ENCODE assay signal across 8 mouse cellular contexts in the genomic region with DNA sequence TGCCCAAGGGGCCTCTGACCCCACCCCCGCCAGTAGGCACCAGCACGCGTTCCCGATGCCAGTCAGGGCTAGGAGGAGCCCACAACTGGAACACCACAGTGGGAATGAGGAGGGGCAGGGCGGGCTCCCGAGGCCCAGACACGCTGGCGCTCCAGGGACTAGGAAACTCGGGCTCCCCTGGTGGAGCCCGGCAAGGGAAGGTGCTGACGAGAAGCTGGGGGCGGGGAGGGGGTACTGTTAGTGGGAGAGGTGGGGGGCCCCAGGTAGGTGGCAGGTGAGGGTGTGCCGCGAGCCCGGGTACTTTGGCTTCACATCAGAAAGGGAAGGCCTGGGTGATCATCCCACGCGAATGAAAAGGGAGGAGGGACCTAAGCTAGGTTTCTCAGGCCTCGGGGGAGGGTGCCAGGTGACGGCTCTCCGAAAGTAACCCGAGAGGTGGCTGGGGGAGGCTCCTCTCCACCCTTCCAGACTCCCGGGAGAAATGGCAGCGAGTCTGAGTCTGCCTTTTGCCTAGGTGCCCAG. TPM values are rescaled to one million over a fixed set of nuclear protein-coding genes. Genes with fewer than 3 reads are reported as not detected.
DNase-seq lines count a peak whose midpoint lies in the region; ATAC-seq lines count a peak whose summit lies in the region.

No protein-coding gene starts in this region.

- H3K27ac ChIP-seq in forebrain, embryonic 15.5 days (replicated peaks) = no peak overlapping the region
- H3K27ac ChIP-seq in intestine, embryonic 14.5 days (ENCODE audit: low read depth) = no peak overlapping the region
- H3K27ac ChIP-seq in liver, embryonic 16.5 days (ENCODE audit: low read length) = peak overlapping the region; percentile 76

- H3K4me2 ChIP-seq in forebrain, embryonic 15.5 days (replicated peaks) = peak overlapping the region; percentile 91
- peak overlapping the region; percentile 84 for H3K4me2 ChIP-seq in intestine, embryonic 14.5 days (ENCODE audit: low read length)
- H3K4me2 ChIP-seq in liver, embryonic 16.5 days (ENCODE audit: low read depth, low read length) = peak overlapping the region; percentile 94

- H3K4me1 ChIP-seq in forebrain, embryonic 15.5 days = peaks cover 13% of the 10 kb centered on the region
- H3K4me1 ChIP-seq in intestine, embryonic 14.5 days (replicated peaks; ENCODE audit: control insufficient read depth, insufficient read depth, low read length) = peaks cover 18% of the 10 kb centered on the region
- H3K4me1 ChIP-seq in liver, embryonic 16.5 days (ENCODE audit: control insufficient read depth, low read depth, low read length) = peaks cover 59% of the 10 kb centered on the region

- peak; percentile 59 to 62 for DNase-seq in heart, adult 18-20 months
- DNase-seq in heart, adult 8-10 months (ENCODE audit: low spot score) = no peak
- DNase-seq in adipocyte (ENCODE audit: low spot score) = peak; percentile 54
- no peak for DNase-seq in intestine, embryonic 14.5 days (ENCODE audit: low spot score)
- peak; percentile 31 for DNase-seq in retina, embryonic 14.5 days (ENCODE audit: low spot score)
- DNase-seq in left cerebral cortex, adult 8-10 months (ENCODE audit: low spot score in 2 of 2) = no peak

- no peaks in the 10 kb centered on the region for H3K36me3 ChIP-seq in forebrain, embryonic 15.5 days
- H3K36me3 ChIP-seq in intestine, embryonic 14.5 days (ENCODE audit: control insufficient read depth, insufficient read depth, low read length) = no peaks in the 10 kb centered on the region
- H3K36me3 ChIP-seq in liver, embryonic 16.5 days (ENCODE audit: control insufficient read depth, insufficient read depth) = no peaks in the 10 kb centered on the region

- WGBS in forebrain, embryonic 15.5 days = 2% methylated on average over 23 of the region's 23 CpGs
- WGBS in intestine, embryonic 14.5 days = 2% methylated on average over 23 of the region's 23 CpGs
- WGBS in liver, embryonic 16.5 days (ENCODE audit: insufficient replicate concordance) = 2% methylated on average over 23 of the region's 23 CpGs

- ATAC-seq in forebrain, embryonic 15.5 days (replicated peaks) = peak; percentile 7; the same call in 1 of the 2 replicates
- ATAC-seq in intestine, embryonic 14.5 days (replicated peaks; ENCODE audit: low FRiP score, low TSS enrichment, low read depth) = peak; percentile 25; the same call in 1 of the 2 replicates
- ATAC-seq in liver, embryonic 16.5 days (ENCODE audit: low read depth) = no peak; the same call in 1 of the 2 replicates

- peak overlapping the region; percentile 45 for H3K9ac ChIP-seq in forebrain, embryonic 15.5 days (replicated peaks)
- H3K9ac ChIP-seq in intestine, embryonic 14.5 days (ENCODE audit: low read length) = peak overlapping the region; percentile 59
- H3K9ac ChIP-seq in liver, embryonic 16.5 days (ENCODE audit: low read depth, low read length) = peak overlapping the region; percentile 89

- H3K9me3 ChIP-seq in forebrain, embryonic 15.5 days = no peaks in the 10 kb centered on the region
- no peaks in the 10 kb centered on the region for H3K9me3 ChIP-seq in intestine, embryonic 14.5 days (ENCODE audit: control insufficient read depth, low read length)
- no peaks in the 10 kb centered on the region for H3K9me3 ChIP-seq in liver, embryonic 16.5 days (replicated peaks; ENCODE audit: control insufficient read depth, low read length)

- peaks cover 6% of the 10 kb centered on the region for H3K27me3 ChIP-seq in forebrain, embryonic 15.5 days
- no peaks in the 10 kb centered on the region for H3K27me3 ChIP-seq in intestine, embryonic 14.5 days (replicated peaks; ENCODE audit: control insufficient read depth, insufficient read depth, low read length)
- no peaks in the 10 kb centered on the region for H3K27me3 ChIP-seq in liver, embryonic 16.5 days (ENCODE audit: control insufficient read depth, insufficient read depth, low read depth, low read length)

- H3K4me3 ChIP-seq in forebrain, embryonic 15.5 days = peak overlapping the region; percentile 48
- H3K4me3 ChIP-seq in intestine, embryonic 14.5 days (ENCODE audit: low read depth, low read length) = peak overlapping the region; percentile 76
- peak overlapping the region; percentile 78 for H3K4me3 ChIP-seq in liver, embryonic 16.5 days (ENCODE audit: low read depth, low read length)

RNA-seq across cellular contexts. Expression of gene Ldlrap1, which starts 0.9 kb away (rescaled TPM):
- 1 to 10 TPM; 7.7 to 9.8 TPM for total RNA-seq in heart, adult 18-20 months (2021)
- total RNA-seq in heart, adult 8-10 months (2022) = 10 to 100 TPM; 12.1 to 15.3 (median 13.0) TPM
- polyA plus RNA-seq in forebrain, embryonic 15.5 days (2015; fragmentation: Nextera tagmentation; extraction: Ambion mirVana) = 1.9 and 2.8 TPM in 2 replicates
- 15.0 and 16.6 TPM in 2 replicates for polyA plus RNA-seq in intestine, embryonic 14.5 days (2014; fragmentation: Nextera tagmentation; extraction: Ambion mirVana)
- polyA plus RNA-seq in liver, embryonic 16.5 days (2015; fragmentation: Nextera tagmentation; extraction: Ambion mirVana) = 20.1 and 20.7 TPM in 2 replicates
- 1 to 10 TPM; 2.8 to 4.8 (median 4.4) TPM for total RNA-seq in left cerebral cortex, adult 8-10 months (2022)

Comparison
In these comparisons a context has a peak if more than half of its experiments do, and no peak if none do; other contexts are left out.
1. DNase-seq: peak in heart, adult 18-20 months (2 of 2), adipocyte (single experiment) and retina, embryonic 14.5 days (single experiment); none in heart, adult 8-10 months (single experiment), intestine, embryonic 14.5 days (single experiment) and left cerebral cortex, adult 8-10 months (0 of 2).
2. Peak in every context shown above with its lines, with median percentiles within 50 percentile points of each other: H3K4me2 ChIP-seq, H3K4me3 ChIP-seq and H3K9ac ChIP-seq.